Mouse (Mus musculus) adrenal gland, postnatal 25 days (tissue): Measurements from ENCODE around the gene Clmp. TPM values are rescaled to one million over a fixed set of nuclear protein-coding genes. Genes with fewer than 3 reads are reported as not detected.

Source experiments
- DNase-seq: peaks from one replicate; pipeline ENCODE4 v3.0.0; 2021; ENCODE audit warnings: mixed read lengths
- long read RNA-seq: library from polyadenylated mRNA; stranded (forward); transcript quantifications from one replicate; pipeline ENCODE4 v2.0.0, GENCODE M21; 2021
- total RNA-seq: library from RNA; stranded (reverse); gene quantifications from 2 replicates; pipeline ENCODE4 v1.2.3, GENCODE M21; 2021

Gene Clmp
- 2.8 and 5.9 TPM in 2 replicates for total RNA-seq
- long read RNA-seq, full-length matches to known transcripts, result 2 of 5 reads
- long read RNA-seq, partial matches to known transcripts, result 0 of 5 reads
- long read RNA-seq, other reads (novel, unspliced or antisense), result 3 of 5 reads

DNA sequence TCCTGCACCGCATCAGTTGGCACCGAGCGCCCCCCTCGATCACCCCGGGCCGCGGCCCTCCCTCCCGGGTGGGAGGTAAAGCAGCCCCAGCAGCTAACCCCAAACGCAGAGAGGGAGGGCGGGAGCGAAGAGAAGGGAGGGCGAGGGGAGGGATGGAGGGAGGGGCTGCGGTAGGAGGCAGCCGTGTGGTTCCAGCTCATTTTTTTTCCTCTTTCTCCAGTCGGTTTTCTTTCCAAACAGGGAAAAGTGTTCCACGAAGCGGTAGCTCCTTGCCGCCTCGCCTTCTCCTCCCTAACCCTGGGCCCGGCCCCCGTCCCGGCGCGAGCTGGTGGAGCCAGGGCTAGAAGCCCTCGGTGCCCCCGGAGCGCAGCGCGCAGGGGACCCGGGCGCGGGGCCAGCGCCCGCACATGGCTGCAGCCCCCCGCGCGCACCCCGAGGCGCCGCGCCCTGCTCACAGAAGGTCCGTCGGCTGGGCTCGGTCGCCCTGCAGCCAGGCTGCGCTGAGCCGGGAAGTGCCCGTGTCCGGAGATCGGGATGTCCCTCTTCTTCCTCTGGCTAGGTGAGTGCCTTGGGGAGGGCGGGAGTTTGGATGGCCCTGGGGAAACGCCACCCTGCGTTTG is at the start of gene Clmp:
Clmp (plus strand) TSS at position 162 of the 620 bp plus-strand sequence.
- peak; percentile 16 for DNase-seq

DNA sequence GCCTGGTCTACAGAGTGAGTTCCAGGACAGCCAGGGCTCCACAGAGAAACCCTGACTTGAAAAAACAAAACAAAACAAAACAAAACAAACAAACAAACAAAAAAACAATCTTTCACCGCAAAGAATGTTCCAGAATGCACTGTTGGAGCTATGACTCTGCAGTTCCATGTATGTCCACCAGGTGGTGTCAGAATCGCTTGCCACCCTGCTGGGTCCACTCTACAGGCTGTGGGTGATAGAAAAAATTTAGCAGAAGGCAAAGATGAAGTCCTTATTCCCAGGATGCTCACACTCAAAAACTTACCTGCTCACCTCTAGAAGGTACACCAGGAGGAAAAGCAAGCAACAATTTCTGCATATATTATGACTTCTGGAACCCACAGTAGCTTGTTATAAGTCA is 49.7 kb upstream of the Clmp start:
- DNase-seq, result peak; percentile 54

DNA sequence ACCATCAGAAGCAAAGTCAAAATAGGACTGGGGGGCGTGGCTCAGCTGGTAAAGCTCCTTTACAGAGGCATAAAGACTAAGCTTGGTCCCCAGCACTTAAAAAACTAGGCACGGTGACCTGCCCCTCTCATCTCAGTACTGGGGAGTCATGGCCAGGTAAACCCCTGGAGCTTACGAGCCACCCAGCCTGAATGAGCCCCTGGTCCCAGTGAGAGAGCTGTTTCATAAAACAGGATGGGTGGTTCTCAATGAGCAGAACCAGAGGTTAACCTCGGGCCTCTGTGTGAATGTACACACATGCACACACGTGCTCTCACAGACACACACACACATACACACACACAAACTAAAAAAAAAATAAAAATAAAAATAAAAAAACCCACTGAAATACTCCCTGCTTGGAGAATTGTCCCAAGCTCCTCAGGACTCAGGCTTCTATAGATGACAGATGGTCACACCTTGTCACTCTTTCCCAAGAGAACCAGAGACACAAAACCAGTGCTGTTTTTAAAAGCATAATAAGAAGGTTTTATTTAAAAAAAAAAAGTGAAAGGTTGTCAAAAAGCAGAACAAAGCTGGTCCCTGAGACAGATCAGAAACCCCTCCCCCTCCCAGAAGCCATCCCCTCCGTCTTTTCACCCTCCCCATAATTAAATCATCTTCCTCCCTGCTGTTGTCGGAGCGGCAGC is 47.9 kb upstream of the Clmp start:
- DNase-seq, result no peak

DNA sequence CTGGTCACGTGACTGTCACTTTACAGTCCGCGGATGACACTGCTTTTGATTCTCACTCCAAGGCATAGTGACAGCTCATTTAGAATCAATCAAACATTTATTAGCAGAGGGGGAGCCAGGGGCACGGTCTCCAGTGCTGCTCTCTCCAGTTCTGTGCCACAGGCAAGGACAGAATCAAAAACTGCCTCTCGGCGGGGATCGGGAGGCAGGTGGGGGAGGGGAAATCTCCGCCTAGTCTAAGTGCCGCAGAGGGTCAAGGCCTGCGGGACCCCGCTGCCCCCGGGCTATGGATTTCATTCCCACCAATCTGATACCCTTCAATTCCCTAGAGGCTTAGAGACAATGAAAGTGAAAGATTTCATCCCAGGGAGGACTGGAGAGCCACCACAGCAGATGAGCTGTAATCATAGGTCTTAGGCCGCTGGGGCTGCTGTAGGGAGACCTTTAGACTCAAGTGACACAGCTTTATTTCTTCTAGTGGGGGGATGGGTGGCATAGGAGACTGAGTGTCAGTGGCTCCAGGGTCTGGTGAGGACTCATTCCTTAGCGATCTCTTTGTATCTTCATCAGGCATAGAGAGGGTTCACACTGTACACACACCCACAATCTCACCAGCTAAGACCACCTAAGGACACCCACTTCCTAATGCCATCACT is 47.2 kb upstream of the Clmp start:
- DNase-seq, result peak; percentile 23

DNA sequence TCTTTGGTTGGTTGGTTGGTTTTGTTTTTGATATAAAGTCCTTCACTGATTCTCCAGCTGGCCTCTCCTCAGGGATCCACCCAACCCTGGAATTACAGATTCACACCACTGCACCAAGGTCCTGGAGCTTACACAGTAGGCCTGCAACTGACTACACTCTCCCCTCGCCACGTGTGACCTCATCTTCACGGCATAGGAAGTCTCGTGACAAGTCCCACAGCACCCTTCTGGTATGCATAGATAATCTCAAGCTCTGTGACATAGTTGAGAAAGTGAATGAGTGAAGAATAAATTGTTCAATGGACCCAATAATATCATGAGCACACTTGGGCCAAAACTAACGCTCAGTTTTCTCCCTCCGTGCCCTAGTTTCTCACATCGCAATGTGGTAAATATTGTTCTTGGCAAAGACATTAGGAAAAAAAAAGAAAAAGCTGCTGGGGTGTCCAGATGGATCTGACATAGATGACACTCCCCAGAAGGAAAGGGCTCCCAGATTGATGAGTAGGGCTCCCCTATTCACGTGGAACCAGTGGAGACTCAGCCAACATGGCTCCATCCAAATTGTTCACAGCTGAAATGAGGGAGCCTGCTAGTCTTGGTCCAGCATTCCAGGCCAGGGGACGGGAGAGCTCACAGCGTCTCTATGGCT is 46.1 kb upstream of the Clmp start:
- DNase-seq, result no peak

DNA sequence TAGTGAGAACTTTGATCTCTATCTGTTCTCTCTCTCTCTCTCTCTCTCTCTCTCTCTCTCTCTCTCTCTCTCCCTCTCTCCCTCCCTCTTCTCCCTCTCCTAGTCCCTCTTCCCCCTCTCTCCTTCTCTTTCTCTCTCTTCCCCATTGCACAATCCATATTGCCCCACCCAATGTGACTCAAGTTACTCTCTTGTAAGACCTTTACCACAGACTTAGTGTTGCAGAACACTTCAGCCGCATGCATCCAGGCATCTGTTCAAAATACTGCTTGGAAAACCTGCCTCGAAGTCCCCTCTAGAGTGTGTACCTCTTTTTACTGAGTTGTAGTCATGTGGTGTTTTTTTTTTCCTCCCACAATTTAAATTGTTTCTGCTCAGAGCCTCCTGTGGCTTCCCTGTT is 44.4 kb upstream of the Clmp start:
- DNase-seq, result no peak

DNA sequence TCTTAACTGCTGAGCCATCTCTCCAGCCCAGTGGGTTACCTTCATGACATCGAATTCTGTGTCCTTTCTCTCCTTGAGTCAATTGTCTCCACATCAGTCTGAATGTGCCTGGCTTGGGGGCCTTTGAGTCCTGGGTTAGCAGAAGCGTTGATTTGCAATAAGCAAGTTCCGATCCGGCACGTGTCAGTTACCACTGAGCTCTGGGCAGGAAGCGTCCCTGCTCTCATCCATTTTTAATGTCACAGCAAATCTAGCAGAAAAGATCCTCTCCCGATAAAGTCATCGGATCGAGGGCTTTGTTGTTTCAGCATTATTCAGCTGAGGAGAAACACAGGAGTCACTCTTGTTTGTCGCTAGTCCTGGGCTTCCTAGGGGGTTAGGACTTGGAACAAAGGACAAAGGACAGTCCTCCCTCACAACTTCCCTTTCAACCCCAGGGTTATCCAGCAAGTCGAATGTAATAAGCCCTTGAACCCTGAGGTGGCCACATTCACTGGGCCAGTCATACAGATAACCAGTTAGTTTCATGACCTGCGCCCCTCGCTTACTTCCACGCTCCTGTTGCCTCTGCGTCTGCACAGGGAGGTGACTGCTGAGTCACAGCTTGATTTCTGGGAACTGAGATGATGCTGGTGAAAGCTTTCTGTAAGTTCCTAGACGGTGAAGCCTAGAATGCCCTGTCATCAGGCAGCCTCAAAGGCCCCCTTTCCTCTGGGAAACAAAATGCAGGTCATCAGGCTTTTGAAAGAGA is 43.1 kb upstream of the Clmp start:
- no peak for DNase-seq

DNA sequence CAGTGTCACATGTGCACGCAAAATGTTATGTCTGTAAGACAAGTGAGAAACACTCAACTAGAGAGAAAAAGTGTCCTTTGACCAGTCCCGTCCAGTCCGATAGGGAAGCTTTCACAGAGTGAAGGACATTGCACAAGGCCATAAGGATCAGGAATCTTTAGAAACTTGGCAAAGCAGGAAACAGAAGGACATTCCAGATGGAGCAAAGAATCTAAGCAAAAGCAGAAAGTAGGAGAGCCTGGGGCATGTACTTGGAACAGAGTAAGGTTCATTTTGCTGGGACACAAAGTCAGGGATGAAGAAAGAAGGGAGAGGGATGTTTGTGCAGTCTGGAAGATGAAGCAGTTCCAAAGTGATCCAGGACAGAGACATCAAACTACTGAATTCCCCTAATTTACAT is 36.3 kb upstream of the Clmp start:
- DNase-seq, result no peak

DNA sequence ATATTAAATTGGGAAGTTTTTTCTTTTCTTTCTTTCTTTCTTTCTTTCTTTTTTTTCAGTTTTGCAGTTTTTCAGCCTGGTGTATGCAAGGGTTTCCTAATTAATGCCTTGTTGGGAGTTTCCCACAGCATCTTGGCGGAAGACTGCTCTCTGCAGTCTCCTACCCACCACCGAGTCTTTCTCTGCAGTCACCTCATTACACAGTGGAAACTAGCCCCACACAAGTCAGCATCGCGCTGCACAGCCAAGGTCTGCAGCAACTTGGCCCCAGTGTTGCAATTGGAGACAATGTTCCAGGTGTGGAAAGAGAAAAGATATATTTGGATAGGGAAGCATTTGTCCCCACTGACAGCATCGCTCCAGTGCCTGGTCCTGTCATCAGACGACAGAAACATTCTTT is 35.8 kb upstream of the Clmp start:
- DNase-seq, result no peak

DNA sequence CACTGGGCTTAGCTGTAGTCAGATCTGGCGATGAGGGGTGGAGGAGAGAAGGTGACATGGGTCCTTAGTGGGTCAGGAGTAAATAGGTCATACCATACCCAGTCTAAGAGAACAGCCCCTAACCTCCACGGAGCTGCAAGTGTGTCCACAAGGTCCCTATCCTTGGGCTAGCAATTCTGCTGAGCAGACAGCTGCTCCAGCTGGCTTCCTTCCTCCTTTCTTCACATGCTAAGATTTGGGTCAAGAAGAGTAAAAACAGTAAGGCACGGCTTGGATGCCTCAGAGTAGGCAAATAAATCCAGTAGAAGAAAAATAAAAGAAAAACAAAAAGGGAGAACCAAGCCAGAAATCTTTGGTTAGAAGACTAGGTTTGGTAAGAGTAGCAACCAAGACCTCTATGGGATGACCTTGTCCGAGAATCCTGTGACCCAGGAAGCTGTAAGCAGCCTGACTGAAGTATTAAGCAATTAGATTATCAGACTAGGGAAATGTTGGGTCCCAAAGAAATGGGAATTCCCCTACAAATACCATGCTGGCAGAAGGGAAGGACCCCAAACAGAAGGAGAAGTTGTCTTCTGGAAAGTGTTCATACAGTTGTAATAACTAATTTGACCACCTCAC is 34.4 kb upstream of the Clmp start:
- no peak for DNase-seq

DNA sequence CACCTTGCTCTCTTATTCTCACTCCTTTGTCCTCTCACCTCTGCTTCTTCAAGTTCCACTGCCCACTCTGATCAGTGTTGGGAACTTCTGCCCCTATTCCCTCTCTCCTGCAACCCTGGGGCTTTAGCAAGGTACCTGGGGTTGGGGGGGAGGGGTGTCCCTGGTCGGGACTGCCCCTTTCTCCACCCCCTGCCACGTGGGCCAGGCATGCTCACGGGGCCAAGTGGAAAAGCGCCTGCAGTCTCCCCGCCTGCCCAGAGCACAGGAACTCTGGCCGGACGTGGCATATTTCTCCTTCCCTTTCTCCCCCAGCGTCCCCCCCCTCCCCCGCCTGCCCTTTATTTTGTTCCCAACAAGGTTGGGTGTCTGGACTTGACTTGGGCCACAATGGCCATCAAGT is 33.0 kb upstream of the Clmp start:
- DNase-seq, result no peak

DNA sequence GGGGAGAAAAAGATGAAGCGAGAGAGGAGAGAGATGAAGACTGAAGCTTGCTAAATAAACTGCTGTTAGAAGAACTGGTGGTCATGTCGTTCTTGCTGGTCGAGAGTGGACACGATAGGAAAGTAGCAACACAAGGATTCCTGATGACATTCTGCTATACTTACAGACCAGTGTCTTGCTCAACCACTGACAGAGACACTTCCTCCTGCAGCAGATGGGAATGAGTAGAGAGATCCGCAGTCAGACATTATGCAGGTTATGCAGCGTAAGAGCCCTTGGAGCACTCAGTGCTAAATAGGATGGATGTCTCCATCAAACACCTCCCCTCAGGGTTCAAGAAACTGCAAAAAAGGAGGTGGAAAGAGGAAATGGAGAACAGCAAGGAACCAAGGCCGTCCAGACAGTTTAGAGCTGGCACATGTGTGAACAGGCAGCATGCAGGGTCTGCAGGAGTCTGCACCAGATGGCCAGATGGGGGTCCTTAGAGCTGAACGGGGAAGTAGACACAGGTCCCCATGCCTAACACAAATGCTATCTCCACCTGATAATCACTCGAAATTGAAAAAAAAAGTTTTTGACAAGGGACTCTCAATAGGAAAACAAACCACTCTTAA is 19.5 kb upstream of the Clmp start:
- DNase-seq, result no peak

DNA sequence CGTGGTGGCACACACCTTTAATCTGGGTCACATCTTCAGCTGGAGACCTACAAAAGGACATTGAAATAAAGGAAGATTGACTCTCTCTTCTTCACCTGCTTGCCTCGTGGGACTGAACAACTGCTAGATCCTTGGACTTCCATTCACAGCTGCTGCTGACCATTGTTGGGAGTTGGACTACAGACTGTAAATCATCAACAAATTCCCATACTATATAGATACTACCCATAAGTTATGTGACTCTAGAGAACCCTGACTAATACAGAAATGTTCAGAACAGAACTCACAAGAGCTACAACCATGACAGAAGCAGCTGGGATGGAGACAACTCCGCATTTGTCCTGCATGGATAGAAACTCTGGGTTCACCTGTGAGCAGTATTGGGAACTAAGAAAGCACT is 15.4 kb upstream of the Clmp start, which contains the start of gene Gm21915:
Gm21915 (plus strand) TSS at position 301 of the 400 bp plus-strand sequence.
- no peak for DNase-seq

DNA sequence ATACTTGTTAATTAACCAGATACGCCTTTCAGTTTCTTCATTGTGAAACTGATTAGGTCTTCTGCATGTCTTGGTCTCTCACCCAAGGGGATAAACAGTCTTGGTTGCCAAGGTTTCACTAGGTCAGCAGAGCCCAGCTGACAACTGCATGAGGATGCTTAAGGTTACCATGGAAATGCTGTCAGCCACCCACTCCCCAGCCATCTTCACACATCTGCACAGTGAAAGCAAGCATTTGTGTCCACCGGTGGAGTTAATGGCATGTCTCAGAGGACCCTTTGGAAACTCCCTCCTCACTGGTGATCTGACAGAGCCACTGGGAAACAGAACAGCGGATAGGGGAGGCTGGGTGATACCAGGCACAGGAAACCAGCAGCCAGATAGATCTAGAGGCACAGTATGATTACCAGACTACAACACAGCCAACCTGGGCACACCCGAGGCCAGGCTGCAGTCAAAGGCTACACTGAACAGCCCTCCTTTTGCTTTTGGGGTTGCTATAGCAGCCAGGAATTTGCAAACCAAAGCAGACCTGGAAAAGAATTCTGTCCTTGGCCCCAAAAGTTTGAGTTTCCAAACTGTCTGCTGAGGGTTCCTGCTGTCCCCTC is 14.3 kb upstream of the Clmp start:
- DNase-seq, result no peak

DNA sequence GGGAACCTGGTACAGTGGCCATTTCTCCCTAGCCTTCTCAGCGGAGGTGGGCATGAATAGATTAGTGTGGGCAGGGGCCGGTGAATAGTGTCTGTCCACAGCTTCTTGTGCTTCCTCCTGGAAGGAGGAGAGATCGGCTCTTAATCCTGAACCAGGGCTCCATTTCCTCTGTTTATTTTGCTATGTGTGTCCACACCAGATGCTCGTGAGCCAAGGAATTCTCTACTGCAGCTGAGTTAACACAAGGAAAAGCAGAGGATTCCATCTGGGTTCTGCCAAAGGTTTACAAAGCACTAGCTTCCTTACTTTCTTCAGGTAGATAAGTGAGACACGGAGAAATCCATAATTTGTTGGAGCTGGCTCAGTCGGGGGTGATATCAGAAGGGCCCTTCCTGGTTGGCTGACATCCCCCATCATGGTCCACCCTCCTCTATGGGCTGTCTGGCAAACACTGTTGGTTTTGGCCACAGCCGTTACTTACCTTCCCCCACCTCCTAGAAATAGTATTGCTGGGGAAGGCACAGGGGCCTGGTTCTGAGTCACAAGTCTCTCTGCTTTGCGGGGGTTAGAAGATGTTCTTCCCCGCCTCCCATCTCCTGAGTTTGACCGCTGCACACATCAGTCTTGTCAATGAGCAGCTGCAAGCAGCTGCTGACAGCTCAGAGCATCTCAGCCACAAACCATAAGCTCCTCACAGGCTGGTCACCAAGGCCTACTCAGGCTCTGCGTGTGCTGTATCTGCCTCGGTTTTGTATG is 10.4 kb upstream of the Clmp start:
- no peak for DNase-seq

DNA sequence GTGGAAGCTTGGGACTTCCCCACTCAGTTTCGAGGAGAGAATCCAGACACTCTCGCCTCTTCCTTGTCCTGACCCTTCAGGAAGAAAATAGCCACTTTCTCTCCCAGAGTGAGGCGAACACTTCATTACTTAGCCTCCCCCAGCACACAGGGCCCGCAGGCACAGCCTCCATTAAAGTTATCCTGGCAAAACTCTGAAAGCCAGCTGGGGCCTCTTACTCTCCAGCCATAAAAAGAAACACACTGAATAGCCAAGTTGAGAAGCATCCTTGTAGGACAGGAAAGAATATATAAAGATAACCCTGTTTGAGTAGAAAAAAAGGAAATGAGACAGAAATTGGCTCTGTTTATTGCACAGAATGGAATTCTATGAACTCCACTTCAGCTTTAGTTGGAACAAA is 7.1 kb upstream of the Clmp start:
- DNase-seq, result no peak

DNA sequence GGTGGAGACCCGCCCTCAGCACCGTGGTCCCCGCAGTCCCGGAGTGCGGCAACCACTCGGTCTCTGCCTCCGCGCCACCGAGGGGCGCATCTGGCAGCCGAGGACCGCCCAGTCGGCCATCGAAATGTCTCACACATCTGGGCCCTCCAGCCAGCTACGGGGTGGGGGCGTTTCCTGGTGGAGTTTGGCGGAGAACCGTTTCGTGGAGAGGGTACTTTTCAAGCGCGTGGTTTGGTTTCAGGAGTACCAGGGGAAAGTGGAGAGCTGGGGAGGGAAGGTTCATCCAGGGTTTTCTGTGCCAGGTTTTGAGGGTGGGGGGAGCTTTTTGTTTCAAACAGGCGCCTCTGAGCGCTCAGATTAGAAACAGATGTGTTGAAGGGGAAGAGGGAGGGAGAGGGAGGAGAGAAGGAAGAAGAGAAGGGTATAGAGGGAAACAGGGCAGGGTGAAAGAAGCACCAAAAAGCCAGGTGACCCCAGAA is 698 bp downstream of the Clmp start:
- no peak for DNase-seq

DNA sequence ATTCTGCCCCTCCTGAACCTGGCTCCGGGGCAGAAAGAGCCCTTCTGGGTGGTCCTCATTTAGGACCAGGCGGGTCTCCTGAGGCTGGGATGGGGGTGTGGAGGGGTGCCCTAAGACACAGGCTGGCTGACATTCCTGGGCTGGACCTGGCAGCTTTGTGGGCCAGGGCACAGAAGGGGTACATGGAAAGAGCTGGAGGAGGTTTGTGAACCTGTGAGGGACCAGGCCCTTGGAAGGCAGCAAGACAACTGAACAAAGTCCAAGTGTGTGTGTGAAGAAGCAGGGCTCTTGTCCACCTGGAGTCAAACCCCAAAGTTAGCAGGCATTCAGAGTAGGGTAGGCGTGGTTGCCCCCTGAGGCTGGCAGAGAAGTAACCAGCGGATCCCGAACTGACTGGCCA is 1.3 kb downstream of the Clmp start:
- no peak for DNase-seq

DNA sequence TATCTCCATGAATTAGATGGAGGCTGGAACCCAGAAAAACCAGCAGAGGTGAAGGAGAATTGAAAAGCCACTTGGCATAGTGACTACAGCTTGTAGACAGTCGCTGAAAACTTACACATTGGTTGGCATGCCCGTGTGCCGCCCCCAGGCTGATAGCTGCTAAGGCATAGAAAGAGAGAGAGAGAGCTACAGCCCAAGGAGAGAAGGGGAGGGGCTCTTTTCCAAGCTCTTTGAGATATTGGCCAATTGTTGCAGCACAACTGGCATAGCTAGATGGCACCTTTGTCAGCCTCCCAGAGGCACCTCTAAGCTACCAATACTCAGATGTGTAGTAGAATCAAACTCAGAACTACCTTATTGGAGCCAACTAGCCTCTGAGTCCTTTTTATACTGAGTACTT is 1.8 kb downstream of the Clmp start:
- DNase-seq, result no peak

DNA sequence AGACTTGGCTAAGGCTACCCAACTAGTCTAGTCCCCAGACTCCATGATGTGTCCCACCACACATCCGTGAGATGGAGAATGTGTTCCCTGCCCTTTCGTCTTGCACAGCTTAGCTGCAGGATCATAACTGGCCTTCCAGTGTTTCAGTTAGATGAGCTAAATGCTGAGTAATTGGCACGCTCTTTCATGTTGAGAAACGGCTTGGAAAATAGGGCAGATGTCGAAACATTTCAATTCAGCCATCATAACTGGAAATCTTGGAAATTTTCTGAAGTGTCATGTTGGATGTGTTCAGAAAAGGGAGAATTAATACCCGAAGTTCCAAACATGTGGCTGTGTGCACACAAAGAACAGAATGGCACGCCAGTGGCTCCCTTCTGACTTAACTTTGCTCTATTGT is 4.7 kb downstream of the Clmp start:
- DNase-seq, result no peak
